Mouse (Mus musculus): ENCODE measurements around the gene Card14.

DNA sequence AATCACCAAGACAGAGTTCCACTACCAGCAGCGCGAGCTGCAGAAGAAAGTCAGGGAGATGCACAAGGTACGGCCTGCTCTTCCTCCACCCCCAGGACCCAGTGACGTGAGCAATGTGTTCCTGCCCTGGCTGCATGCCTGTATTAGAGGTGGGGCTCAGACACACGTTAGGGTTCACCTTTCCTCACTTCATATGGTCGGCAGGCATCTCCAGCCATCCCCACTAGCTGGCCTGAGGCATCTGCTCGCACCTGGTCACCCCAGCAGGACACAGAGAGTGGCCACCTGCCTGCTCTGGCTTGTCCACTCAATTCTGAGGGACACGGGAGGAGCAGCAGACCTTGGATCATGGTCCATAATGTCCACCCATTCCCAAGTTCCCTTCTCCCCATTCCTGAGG, 47.6 kb upstream of the Card14 start:
- no peak for TF ChIP-seq CTCF (conservative IDR thresholded peaks at IDR 0.05; ENCODE audit: low read length)
- TF ChIP-seq POU5F1 (IDR thresholded peaks at IDR 0.05; ENCODE audit: borderline replicate concordance, low read length) = no peak
